Mouse (Mus musculus): ENCODE data around the gene Hist1h2ae. TPM values are rescaled to one million over a fixed set of nuclear protein-coding genes. Genes with fewer than 3 reads are reported as not detected.

Hist1h2ae gene
- polyA plus RNA-seq, 1 experiment: 174 TPM

GRCm38 (mm10) chr13:23521703-23522102, 49.3 kb downstream of the Hist1h2ae start:
- no peak for TF ChIP-seq POLR2A (IDR thresholded peaks at IDR 0.05; ENCODE audit: control insufficient read depth, extremely low read depth, insufficient read depth, low read length, poor library complexity)
- TF ChIP-seq CTCF (IDR thresholded peaks at IDR 0.05; ENCODE audit: borderline replicate concordance, control insufficient read depth, extremely low read depth, insufficient read depth, low read length, poor library complexity): no peak
- 2% methylated on average over 14 of the region's 14 CpGs for WGBS
- peaks cover 2% of the 10 kb centered on the region for H3K4me1 ChIP-seq (replicated peaks; ENCODE audit: control insufficient read depth, insufficient read depth, low read length)
- DNase-seq: peak; percentile 88
- no peaks in the 10 kb centered on the region for H3K36me3 ChIP-seq (ENCODE audit: control insufficient read depth, insufficient read depth, low read length)
- H3K27me3 ChIP-seq (ENCODE audit: control insufficient read depth, insufficient read depth, low read length): no peaks in the 10 kb centered on the region
- H3K27ac ChIP-seq (ENCODE audit: control insufficient read depth, insufficient read depth, low read length): no peak overlapping the region
- H3K4me3 ChIP-seq (ENCODE audit: control insufficient read depth, insufficient read depth, low read length): no peak overlapping the region

Other genes with a start within 250 kb of the Hist1h2ae start
- gene Zfp322a, start 202.0 kb downstream of the Hist1h2ae start, polyA plus RNA-seq (2012; rRNA removed): 2.4 and 3.7 TPM in 2 replicates
- gene Abt1, start 147.4 kb downstream of the Hist1h2ae start, polyA plus RNA-seq (2012; rRNA removed): 4.2 and 4.5 TPM in 2 replicates
- 0.05 and 0.15 TPM in 2 replicates for gene Btn1a1, start 105.3 kb downstream of the Hist1h2ae start, polyA plus RNA-seq (2012; rRNA removed)
- 0.23 and 0.27 TPM in 2 replicates for gene Btn2a2, start 82.4 kb downstream of the Hist1h2ae start, polyA plus RNA-seq (2012; rRNA removed)
- 150 and 182 TPM in 2 replicates for gene Hist1h4h, start 40.2 kb downstream of the Hist1h2ae start, polyA plus RNA-seq (2012; rRNA removed)
- gene Hist1h2af, start 37.3 kb downstream of the Hist1h2ae start, polyA plus RNA-seq (2012; rRNA removed): 4,070 and 5,945 TPM in 2 replicates
- gene Hist1h3g, start 35.8 kb downstream of the Hist1h2ae start, polyA plus RNA-seq (2012; rRNA removed): 496 and 661 TPM in 2 replicates
- gene Hist1h2bh, start 27.8 kb downstream of the Hist1h2ae start, polyA plus RNA-seq (2012; rRNA removed): 37.8 and 51.2 TPM in 2 replicates
- 72.3 and 87.8 TPM in 2 replicates for gene Hist1h3f, start 27.2 kb downstream of the Hist1h2ae start, polyA plus RNA-seq (2012; rRNA removed)
- gene Hist1h4f, start 19.6 kb downstream of the Hist1h2ae start, polyA plus RNA-seq (2012; rRNA removed): 208 and 221 TPM in 2 replicates
- gene Hist1h1d, start 18.0 kb downstream of the Hist1h2ae start, polyA plus RNA-seq (2012; rRNA removed): 1.9 and 2.9 TPM in 2 replicates
- gene Hist1h3e, start 8.9 kb downstream of the Hist1h2ae start, polyA plus RNA-seq (2012; rRNA removed): 245 and 339 TPM in 2 replicates
- 523 and 578 TPM in 2 replicates for gene Hist1h2bg, start 176 bp upstream of the Hist1h2ae start, polyA plus RNA-seq (2012; rRNA removed)
- gene Hist1h2bf, start 3.0 kb upstream of the Hist1h2ae start, polyA plus RNA-seq (2012; rRNA removed): 277 and 362 TPM in 2 replicates
- 76.8 and 109 TPM in 2 replicates for gene Hist1h2ad, start 3.2 kb upstream of the Hist1h2ae start, polyA plus RNA-seq (2012; rRNA removed)
- gene Hist1h3d, start 4.5 kb upstream of the Hist1h2ae start, polyA plus RNA-seq (2012; rRNA removed): 161 and 207 TPM in 2 replicates
- gene Hist1h4d, start 10.4 kb upstream of the Hist1h2ae start, polyA plus RNA-seq (2012; rRNA removed): 115 and 120 TPM in 2 replicates
- gene Hist1h2be, start 49.9 kb upstream of the Hist1h2ae start, polyA plus RNA-seq (2012; rRNA removed): 14.4 and 19.9 TPM in 2 replicates
- 9.4 and 18.5 TPM in 2 replicates for gene Hist1h1e, start 51.3 kb upstream of the Hist1h2ae start, polyA plus RNA-seq (2012; rRNA removed)
- gene Hist1h2ac, start 112.7 kb upstream of the Hist1h2ae start, polyA plus RNA-seq (2012; rRNA removed): 11.0 and 12.9 TPM in 2 replicates
- gene Hist1h2bc, start 113.0 kb upstream of the Hist1h2ae start, polyA plus RNA-seq (2012; rRNA removed): 153 and 154 TPM in 2 replicates
- 0.11 TPM in 1 of 2 replicates, not detected in the other for gene Hist1h1t, start 124.6 kb upstream of the Hist1h2ae start, polyA plus RNA-seq (2012; rRNA removed)
- gene Hist1h4c, start 127.2 kb upstream of the Hist1h2ae start, polyA plus RNA-seq (2012; rRNA removed): 69.8 and 70.6 TPM in 2 replicates
- gene Hfe, start 139.6 kb upstream of the Hist1h2ae start, polyA plus RNA-seq (2012; rRNA removed): 9.8 and 13.5 TPM in 2 replicates
- gene Hist1h1c, start 167.6 kb upstream of the Hist1h2ae start, polyA plus RNA-seq (2012; rRNA removed): 40.9 and 48.1 TPM in 2 replicates
- gene Hist1h3c, start 174.4 kb upstream of the Hist1h2ae start, polyA plus RNA-seq (2012; rRNA removed): 377 and 602 TPM in 2 replicates
- gene Hist1h2bb, start 175.5 kb upstream of the Hist1h2ae start, polyA plus RNA-seq (2012; rRNA removed): 160 and 224 TPM in 2 replicates
- gene Hist1h2ab, start 179.9 kb upstream of the Hist1h2ae start, polyA plus RNA-seq (2012; rRNA removed): 258 and 455 TPM in 2 replicates
- gene Hist1h3b, start 181.0 kb upstream of the Hist1h2ae start, polyA plus RNA-seq (2012; rRNA removed): 529 and 561 TPM in 2 replicates
- 101 and 134 TPM in 2 replicates for gene Hist1h4b, start 185.8 kb upstream of the Hist1h2ae start, polyA plus RNA-seq (2012; rRNA removed)
- gene Hist1h4a, start 190.0 kb upstream of the Hist1h2ae start, polyA plus RNA-seq (2012; rRNA removed): 295 and 320 TPM in 2 replicates
- 348 and 451 TPM in 2 replicates for gene Hist1h3a, start 191.2 kb upstream of the Hist1h2ae start, polyA plus RNA-seq (2012; rRNA removed)
- gene Hist1h1a, start 192.4 kb upstream of the Hist1h2ae start, polyA plus RNA-seq (2012; rRNA removed): 18.2 and 21.2 TPM in 2 replicates
- not detected in 2 replicates for gene Trim38, start 198.7 kb upstream of the Hist1h2ae start, polyA plus RNA-seq (2012; rRNA removed)
- 0.08 and 0.26 TPM in 2 replicates for gene Slc17a2, start 235.8 kb upstream of the Hist1h2ae start, polyA plus RNA-seq (2012; rRNA removed)

Data from thymus, adult 2 months (tissue).